Mouse (Mus musculus) gastrocnemius, postnatal 36 days (tissue): Measurements from ENCODE around the gene Hmx1. TPM values are rescaled to one million over a fixed set of nuclear protein-coding genes. Genes with fewer than 3 reads are reported as not detected.

Experiments used
- DNase-seq, 2 experiments: peaks; one replicate each; pipeline ENCODE4 v3.0.0; 2022
- intact Hi-C: fragments of 180-260 bp; cut with DNase I; formaldehyde crosslinking; loops from one replicate; pipeline ENCODE4 v1.15.1; 2025
- long read RNA-seq, 2 experiments: library from polyadenylated mRNA; stranded (forward); transcript quantifications; one replicate each; pipeline ENCODE4 v2.0.0; 2021
- total RNA-seq, 2 experiments: library from RNA; stranded (reverse); gene quantifications; 2 replicates each; pipeline ENCODE4 v1.2.3; 2021

The Hmx1 gene
- not detected for total RNA-seq
- long read RNA-seq, experiment 1 = 0 reads
- long read RNA-seq, experiment 2 = 0 reads

GRCm38 (mm10) chr5:35388491-35389111 lies at the start of gene Hmx1:
Gene Hmx1, plus strand, starts transcription at chr5:35389108.
- intact Hi-C loops = no loop called here
- DNase-seq = no peak

DNA sequence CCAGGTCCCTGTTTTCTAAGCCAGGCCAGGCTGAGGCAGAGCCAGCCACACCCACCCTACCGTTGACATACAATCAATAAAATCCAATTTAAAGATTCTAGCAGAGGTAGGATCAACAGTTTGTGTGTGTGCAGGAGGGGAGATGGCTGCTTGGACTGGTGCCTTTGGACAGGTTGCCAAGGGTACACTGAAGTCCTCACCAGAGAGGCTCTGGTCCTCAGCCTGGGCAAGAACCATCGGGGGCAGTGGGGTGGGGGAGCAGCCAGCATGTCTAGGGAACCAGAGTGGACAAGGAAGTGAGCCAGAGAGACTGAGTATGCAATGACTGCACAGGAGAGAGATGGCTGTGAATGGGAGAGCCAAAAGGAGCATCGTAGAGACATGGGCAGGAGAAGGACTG lies 43.8 kb upstream of the Hmx1 start:
- intact Hi-C loops = no loop called here

GRCm38 (mm10) chr5:35348794-35349193 lies 40.1 kb upstream of the Hmx1 start:
- intact Hi-C loops = loop anchor here (2.0 kb wide), 1 partner anchor 170 kb away; no protein-coding TSS in a partner anchor
- peak; percentile 29 to 45 for DNase-seq

More for the DNA sequence above, 43.8 kb upstream of the Hmx1 start:
- DNase-seq = no peak

DNA sequence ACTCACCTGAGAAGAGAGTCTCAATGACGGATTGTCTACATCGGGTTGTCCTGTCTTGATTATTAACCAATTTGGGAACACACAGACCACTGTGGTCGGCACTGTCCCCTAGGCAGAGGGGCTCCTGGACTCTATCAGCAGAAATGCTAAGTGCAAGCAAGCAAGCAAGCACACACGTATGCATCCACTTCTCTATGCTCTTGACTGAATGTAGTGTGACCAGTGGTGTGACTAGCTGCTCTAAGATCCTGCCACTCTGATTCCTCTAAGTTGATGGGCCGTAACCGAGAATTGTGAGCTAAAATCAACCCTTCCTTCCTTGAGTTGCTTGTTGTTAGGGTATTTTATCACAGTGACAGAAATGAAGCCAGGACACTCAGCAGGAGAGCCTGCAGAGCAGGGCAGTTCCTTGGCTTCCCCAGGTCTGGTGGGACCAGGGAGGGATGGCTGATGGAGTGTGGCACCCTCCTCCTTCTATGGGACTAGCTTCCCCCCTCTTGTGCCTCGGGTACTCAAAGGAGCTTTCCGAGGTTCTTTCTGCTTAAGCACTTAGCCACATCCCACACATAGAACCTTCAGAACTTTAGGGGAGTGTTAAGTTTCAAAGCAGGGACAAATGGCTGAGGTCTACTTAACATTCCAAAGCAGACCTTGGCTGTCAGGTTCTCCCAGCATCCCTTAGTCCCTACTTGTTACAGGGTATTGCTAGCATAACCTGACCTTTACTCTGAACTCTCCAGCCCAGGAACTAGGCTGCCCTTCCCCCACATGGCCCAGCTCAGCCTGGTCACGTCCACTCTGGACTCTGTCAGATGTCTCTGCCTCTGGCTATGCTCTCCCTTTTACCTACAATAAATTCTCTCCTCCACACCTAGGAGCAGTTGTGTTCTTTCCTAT lies 31.1 kb upstream of the Hmx1 start:
- no peak for DNase-seq
- intact Hi-C loops = no loop called here

DNA sequence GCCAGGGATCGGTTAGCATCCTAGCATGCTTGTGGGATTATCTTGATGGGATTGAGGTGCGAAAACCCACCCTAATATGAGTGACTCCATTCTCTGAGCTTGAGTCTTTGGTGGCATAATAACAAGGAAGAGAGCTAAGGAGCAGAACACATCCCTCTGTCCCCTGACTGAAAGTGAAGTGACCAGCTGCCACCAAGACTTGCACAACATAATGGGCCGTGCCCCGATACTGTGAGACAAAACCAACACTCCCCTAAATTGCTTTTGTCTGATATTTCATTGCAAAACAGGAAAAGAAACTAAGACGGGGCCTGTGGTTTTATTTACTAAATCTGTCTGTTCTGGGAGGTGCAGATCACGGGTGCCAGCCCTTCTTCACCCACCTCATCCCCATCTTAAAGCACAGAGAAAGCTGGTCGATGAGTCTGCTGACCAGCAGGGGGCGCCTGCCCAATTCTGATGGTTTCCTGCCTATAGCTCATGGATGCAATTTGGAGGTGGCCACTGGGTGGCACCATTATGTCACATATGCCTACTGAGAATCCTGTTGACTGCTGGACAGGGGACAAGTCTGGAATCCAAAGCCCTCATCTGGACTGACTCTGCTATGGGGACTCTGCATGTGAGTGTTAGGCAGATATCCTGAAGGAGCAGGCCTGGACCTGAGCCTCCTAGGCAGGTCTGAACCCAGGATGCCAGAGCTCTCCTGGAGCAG lies 27.2 kb upstream of the Hmx1 start:
- DNase-seq = peak; percentile 84 to 86
- intact Hi-C loops = loop anchor here (2.0 kb wide), 1 partner anchor 149 kb away; no protein-coding TSS in a partner anchor

GRCm38 (mm10) chr5:35366241-35367032 lies 22.5 kb upstream of the Hmx1 start:
- intact Hi-C loops = no loop called here

GRCm38 (mm10) chr5:35368916-35369315 lies 20.0 kb upstream of the Hmx1 start:
- no peak for DNase-seq
- intact Hi-C loops = no loop called here

More at GRCm38 (mm10) chr5:35366241-35367032, 22.5 kb upstream of the Hmx1 start:
- DNase-seq = no peak

- intact Hi-C loops = loop anchor here (2.0 kb wide), 1 partner anchor 134 kb away; no protein-coding TSS in a partner anchor
- no peak for DNase-seq
Measured at GRCm38 (mm10) chr5:35379066-35379465, 9.8 kb upstream of the Hmx1 start.

DNA sequence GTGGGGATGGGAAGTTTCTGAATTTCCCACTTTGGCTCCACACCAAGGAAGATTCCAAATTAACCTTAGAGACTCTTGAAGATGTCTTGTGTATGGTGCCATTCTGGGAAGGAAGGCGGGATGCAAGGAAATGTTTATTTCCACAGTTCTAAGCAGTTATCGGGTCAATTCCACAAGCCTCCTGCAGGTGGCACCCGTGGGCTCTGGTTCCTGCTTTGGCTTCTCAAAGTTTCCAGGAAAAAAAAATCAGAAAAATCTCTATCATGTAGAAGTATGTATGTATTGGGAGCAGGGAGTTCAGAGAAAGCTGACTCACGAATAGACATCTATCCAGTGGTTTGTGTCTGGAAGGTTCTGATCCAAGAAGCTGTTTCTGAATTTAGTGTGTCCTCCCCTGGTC lies 9.1 kb upstream of the Hmx1 start:
- DNase-seq = no peak
- intact Hi-C loops = loop anchor here (2.0 kb wide), 1 partner anchor 133 kb away; no protein-coding TSS in a partner anchor

DNA sequence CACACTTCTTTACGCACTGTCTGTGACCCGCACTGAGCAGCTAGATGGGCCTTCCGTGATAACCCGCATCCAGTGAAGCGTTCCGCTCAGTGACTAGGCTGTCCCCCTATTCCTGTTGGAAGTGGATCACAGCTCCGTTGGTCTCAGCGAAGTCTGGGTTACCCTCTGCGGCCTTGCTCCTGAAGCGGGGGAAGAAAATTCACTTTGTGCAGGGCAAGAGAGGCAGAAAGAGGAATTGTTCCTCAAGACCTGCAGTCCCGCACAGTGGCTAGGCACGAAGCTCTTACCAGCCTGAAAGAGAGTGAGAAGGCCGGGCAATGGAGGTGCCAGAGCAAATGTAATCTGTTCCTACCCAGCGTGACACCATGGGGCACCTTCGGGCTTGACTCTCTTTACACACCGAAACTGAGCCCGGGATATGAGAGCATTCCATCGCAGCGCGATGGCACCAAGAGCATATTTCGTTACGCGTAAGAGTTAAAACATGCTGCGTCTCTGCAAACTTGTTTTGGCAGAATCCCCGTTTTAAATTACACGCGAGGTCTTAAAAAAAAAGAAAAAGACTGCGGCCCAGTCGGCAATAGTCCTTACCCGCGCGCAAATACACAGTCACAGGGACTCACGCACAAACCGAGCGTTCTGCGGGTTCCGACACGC lies 946 bp upstream of the Hmx1 start:
- DNase-seq = no peak
- intact Hi-C loops = no loop called here

GRCm38 (mm10) chr5:35389441-35389840 lies 533 bp downstream of the Hmx1 start:
- DNase-seq = no peak
- intact Hi-C loops = no loop called here

- DNase-seq = no peak
- intact Hi-C loops = no loop called here
Measured at GRCm38 (mm10) chr5:35389915-35390314, 1.0 kb downstream of the Hmx1 start.

DNA sequence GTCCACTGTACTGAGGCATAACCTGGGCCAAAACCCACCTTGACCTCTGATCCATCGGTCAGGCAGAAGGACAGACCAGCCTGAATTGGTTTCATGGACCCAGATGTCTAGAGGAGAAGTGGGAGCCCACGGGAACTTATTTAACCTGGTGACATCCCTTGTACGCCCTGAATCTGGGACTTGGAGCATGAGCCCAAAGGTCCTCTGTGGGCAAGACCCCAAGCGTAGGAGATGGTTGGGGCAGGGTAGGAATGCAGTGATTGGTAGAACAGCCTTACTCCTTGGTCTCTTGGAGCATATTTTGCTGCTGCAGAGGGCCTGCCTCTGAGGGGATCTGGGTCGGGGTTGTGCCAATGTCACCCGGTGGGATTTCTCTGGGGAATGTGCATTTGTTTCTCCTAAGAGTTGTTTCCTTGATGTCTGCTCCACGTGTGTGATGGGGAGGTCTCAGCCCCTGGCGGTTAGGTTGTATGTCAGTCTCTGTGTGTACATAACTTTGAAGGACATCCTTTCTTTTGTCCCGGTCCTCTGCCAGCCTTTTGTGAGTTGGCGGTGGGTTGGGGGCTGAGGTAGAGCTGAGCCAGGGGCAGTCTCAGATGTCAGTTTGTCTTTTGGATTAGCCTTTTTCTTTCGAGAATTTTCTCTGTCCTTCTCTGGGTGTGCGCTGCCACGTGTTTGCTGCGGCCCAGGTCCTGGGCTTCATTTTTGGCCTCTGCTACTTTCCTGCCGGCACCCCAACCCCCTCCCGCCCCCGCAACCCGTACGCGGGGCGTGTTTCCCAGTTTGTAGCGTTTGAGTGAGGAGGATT lies 2.1 kb downstream of the Hmx1 start:
- no peak for DNase-seq
- intact Hi-C loops = no loop called here

DNA sequence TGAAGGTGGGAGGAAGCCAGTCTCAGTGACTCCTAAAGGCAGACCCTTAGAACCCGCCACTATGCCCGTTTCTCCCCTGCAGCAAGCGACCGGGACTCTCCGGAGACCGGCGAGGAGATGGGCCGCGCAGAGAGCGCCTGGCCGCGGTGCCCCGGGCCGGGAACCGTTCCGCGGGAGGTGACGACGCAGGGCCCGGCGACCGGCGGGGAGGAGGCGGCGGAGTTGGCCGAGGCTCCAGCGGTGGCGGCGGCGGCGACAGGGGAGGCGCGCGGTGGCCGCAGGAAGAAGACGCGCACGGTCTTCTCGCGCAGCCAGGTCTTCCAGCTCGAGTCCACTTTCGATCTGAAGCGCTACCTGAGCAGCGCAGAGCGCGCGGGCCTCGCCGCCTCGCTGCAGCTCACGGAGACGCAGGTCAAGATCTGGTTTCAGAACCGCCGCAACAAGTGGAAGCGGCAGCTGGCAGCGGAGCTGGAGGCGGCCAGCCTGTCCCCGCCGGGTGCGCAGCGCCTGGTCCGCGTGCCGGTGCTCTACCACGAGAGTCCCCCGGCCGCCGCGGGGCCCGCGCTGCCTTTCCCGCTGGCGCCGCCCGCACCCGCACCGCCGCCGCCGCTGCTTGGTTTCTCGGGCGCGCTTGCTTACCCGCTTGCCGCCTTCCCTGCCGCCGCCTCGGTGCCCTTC lies 2.9 kb downstream of the Hmx1 start:
- intact Hi-C loops = no loop called here
- no peak for DNase-seq

GRCm38 (mm10) chr5:35392334-35392695 lies 3.4 kb downstream of the Hmx1 start:
- no peak for DNase-seq
- intact Hi-C loops = no loop called here

- intact Hi-C loops = no loop called here
- no peak for DNase-seq
Measured at GRCm38 (mm10) chr5:35395566-35396440, 6.9 kb downstream of the Hmx1 start.

DNA sequence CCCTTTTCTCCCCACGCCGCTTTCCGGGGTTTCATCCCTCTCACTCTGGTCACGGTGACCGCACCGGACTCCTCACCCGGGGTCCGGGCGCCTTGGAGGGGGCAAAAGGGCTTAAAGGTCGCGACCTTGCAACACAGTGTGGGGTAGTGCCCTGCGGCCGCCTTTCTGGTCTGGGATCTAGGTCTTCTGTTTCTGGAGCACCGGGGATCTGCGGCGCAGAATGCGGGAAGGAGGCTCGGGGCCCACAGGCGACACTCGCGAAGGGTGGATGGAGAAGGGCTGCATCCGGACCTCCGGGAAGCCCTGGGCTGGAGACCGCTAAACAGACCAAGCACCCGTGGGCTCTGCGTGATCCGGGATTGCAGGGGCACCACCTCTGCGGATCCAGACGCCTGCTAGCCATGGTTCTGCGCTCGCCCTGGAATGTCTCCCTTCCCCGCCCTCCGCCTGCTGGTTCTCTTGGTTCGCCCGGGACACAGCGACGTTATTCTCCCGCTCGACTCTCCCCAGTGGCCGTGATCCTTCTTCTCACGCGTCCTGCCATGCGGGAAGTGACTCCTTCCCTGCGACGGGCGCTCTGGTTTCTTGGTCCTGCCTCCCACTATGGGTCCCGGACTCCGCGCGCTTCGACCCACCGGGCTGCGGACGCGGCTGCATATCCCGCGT lies 8.2 kb downstream of the Hmx1 start:
- no peak for DNase-seq
- intact Hi-C loops = no loop called here
